In the genomic region with DNA sequence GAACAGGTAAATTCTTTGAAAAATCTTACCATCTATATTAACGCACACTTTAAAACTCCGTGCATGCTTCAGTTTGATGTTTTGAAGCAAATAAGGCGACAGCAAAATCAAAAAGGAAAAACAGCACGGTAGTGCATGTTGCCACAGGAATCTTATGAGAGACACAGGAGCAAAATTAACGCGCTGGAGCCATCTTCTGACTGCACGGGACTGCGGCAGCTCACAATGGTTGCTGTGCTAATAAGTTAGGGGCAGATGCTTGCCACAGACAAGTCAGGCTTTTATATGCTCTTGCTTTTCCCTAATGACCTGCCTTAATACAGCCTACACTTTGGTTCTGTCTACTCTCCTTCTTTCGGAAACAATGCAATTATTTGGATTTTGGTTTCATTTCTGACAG, we compare ENCODE assay signal across 8 mouse cellular contexts.
DNase-seq lines count a peak whose midpoint lies in the region; ATAC-seq and TF ChIP-seq lines count a peak whose summit lies in the region.

No protein-coding gene starts in this region.

- H3K4me2 ChIP-seq in liver, embryonic 11.5 days: no peak overlapping the region
- no peak overlapping the region for H3K4me2 ChIP-seq in embryonic facial prominence, embryonic 11.5 days (ENCODE audit: low read depth, low read length)
- no peak overlapping the region for H3K4me2 ChIP-seq in midbrain, postnatal 0 days (ENCODE audit: low read depth, low read length, poor library complexity, severe bottlenecking)
- H3K4me2 ChIP-seq in intestine, embryonic 16.5 days (ENCODE audit: low read depth, low read length): no peak overlapping the region

- no peaks in the 10 kb centered on the region for H3K79me2 ChIP-seq in liver, adult 2 months (ENCODE audit: control insufficient read depth, insufficient read depth, low read length)

- no peak overlapping the region for H3K4me3 ChIP-seq in liver, adult 2 months (ENCODE audit: insufficient read depth, low read depth, low read length)
- no peak overlapping the region for H3K4me3 ChIP-seq in liver, embryonic 11.5 days (ENCODE audit: low read depth, low read length)
- no peak overlapping the region for H3K4me3 ChIP-seq in embryonic facial prominence, embryonic 11.5 days (ENCODE audit: low read depth, low read length)
- H3K4me3 ChIP-seq in midbrain, postnatal 0 days (ENCODE audit: low read depth, low read length): no peak overlapping the region
- no peak overlapping the region for H3K4me3 ChIP-seq in intestine, embryonic 16.5 days (ENCODE audit: low read length)

- intact Hi-C loops in heart, postnatal 36 days (cut with DNase I): no loop called here

- peak; percentile 62 for DNase-seq in liver, adult 2 months (ENCODE audit: extremely low read depth, low read depth, low spot score)
- no peak for DNase-seq in liver, embryonic 11.5 days (ENCODE audit: low spot score)
- DNase-seq in embryonic facial prominence, embryonic 11.5 days (ENCODE audit: low spot score): peak; percentile 36
- DNase-seq in kidney, postnatal 14 days: peak; percentile 16
- DNase-seq in midbrain, postnatal 0 days (ENCODE audit: low spot score): peak; percentile 79
- no peak for DNase-seq in spleen, postnatal 4 days (ENCODE audit: low spot score in 2 of 2)
- no peak for DNase-seq in heart, postnatal 36 days

- ATAC-seq in liver, embryonic 11.5 days (replicated peaks; ENCODE audit: low FRiP score): no peak
- ATAC-seq in embryonic facial prominence, embryonic 11.5 days (replicated peaks; ENCODE audit: insufficient number of reproducible peaks, low FRiP score, low TSS enrichment, low read depth): no peak
- 0 out of 2 replicates have a peak, but pooled peaks have one; percentile 56 for ATAC-seq in midbrain, postnatal 0 days (ENCODE audit: low FRiP score)
- no peak for ATAC-seq in intestine, embryonic 16.5 days

- H3K9me3 ChIP-seq in liver, embryonic 11.5 days (ENCODE audit: control insufficient read depth, low read length): no peaks in the 10 kb centered on the region
- H3K9me3 ChIP-seq in embryonic facial prominence, embryonic 11.5 days (replicated peaks; ENCODE audit: control insufficient read depth, low read length): no peaks in the 10 kb centered on the region
- no peaks in the 10 kb centered on the region for H3K9me3 ChIP-seq in midbrain, postnatal 0 days (ENCODE audit: low read length)
- no peaks in the 10 kb centered on the region for H3K9me3 ChIP-seq in intestine, embryonic 16.5 days (ENCODE audit: control insufficient read depth, low read length)

- TF ChIP-seq CTCF in liver, adult 2 months (IDR thresholded peaks at IDR 0.05; ENCODE audit: low read depth, low read length): peak; percentile 75
- TF ChIP-seq CTCF in midbrain, postnatal 0 days (IDR thresholded peaks at IDR 0.05): peak; percentile 71

- no peaks in the 10 kb centered on the region; the same call in 1 of the 2 replicates for H3K4me1 ChIP-seq in liver, adult 2 months (ENCODE audit: control insufficient read depth, insufficient read depth, low read length)
- H3K4me1 ChIP-seq in liver, embryonic 11.5 days (replicated peaks; ENCODE audit: control insufficient read depth, insufficient read depth, low read length): no peaks in the 10 kb centered on the region
- no peaks in the 10 kb centered on the region for H3K4me1 ChIP-seq in embryonic facial prominence, embryonic 11.5 days (ENCODE audit: control insufficient read depth, insufficient read depth, low read length)
- H3K4me1 ChIP-seq in midbrain, postnatal 0 days (ENCODE audit: insufficient read depth, low read length): no peaks in the 10 kb centered on the region
- H3K4me1 ChIP-seq in intestine, embryonic 16.5 days (ENCODE audit: control insufficient read depth, insufficient read depth, low read length): no peaks in the 10 kb centered on the region

- WGBS in liver, adult 2 months: 63% methylated on average over 9 of the region's 9 CpGs
- 77% methylated on average over 9 of the region's 9 CpGs for whole genome bisulfite sequencing in liver, embryonic 11.5 days
- 66% methylated on average over 9 of the region's 9 CpGs for WGBS in embryonic facial prominence, embryonic 11.5 days
- 43% methylated on average over 9 of the region's 9 CpGs for WGBS in midbrain, postnatal 0 days
- WGBS in intestine, embryonic 16.5 days: 67% methylated on average over 9 of the region's 9 CpGs

- H3K9ac ChIP-seq in liver, adult 2 months (ENCODE audit: low read depth, low read length): no peak overlapping the region
- no peak overlapping the region for H3K9ac ChIP-seq in liver, embryonic 11.5 days (ENCODE audit: low read depth, low read length)
- no peak overlapping the region for H3K9ac ChIP-seq in embryonic facial prominence, embryonic 11.5 days (replicated peaks; ENCODE audit: low read length)
- no peak overlapping the region for H3K9ac ChIP-seq in midbrain, postnatal 0 days (replicated peaks; ENCODE audit: low read length, poor library complexity, severe bottlenecking)
- no peak overlapping the region for H3K9ac ChIP-seq in intestine, embryonic 16.5 days (ENCODE audit: low read depth, low read length)

- no peaks in the 10 kb centered on the region for H3K36me3 ChIP-seq in liver, adult 2 months (ENCODE audit: control insufficient read depth, insufficient read depth, low read length)
- no peaks in the 10 kb centered on the region for H3K36me3 ChIP-seq in liver, embryonic 11.5 days (ENCODE audit: control insufficient read depth, insufficient read depth, low read length)
- H3K36me3 ChIP-seq in embryonic facial prominence, embryonic 11.5 days (replicated peaks; ENCODE audit: control insufficient read depth, insufficient read depth, low read depth, low read length): no peaks in the 10 kb centered on the region
- H3K36me3 ChIP-seq in midbrain, postnatal 0 days (ENCODE audit: insufficient read depth, low read length): no peaks in the 10 kb centered on the region
- no peaks in the 10 kb centered on the region for H3K36me3 ChIP-seq in intestine, embryonic 16.5 days (ENCODE audit: control insufficient read depth, insufficient read depth, low read length)

- H3K27ac ChIP-seq in liver, adult 2 months (replicated peaks; ENCODE audit: insufficient read depth, low read depth, low read length): no peak overlapping the region
- H3K27ac ChIP-seq in liver, embryonic 11.5 days (ENCODE audit: low read depth, low read length): no peak overlapping the region
- no peak overlapping the region for H3K27ac ChIP-seq in embryonic facial prominence, embryonic 11.5 days (replicated peaks; ENCODE audit: low read depth, low read length)
- no peak overlapping the region for H3K27ac ChIP-seq in midbrain, postnatal 0 days (ENCODE audit: low read depth, low read length)
- no peak overlapping the region for H3K27ac ChIP-seq in intestine, embryonic 16.5 days (ENCODE audit: low read length)

- no peaks in the 10 kb centered on the region for H3K27me3 ChIP-seq in liver, adult 2 months (ENCODE audit: control insufficient read depth, insufficient read depth, low read length)
- H3K27me3 ChIP-seq in liver, embryonic 11.5 days (replicated peaks; ENCODE audit: control insufficient read depth, insufficient read depth, low read length): no peaks in the 10 kb centered on the region
- no peaks in the 10 kb centered on the region for H3K27me3 ChIP-seq in embryonic facial prominence, embryonic 11.5 days (ENCODE audit: control insufficient read depth, insufficient read depth, low read length)
- H3K27me3 ChIP-seq in midbrain, postnatal 0 days (ENCODE audit: insufficient read depth, low read length): no peaks in the 10 kb centered on the region
- no peaks in the 10 kb centered on the region for H3K27me3 ChIP-seq in intestine, embryonic 16.5 days (replicated peaks; ENCODE audit: control insufficient read depth, insufficient read depth, low read length)

- TF ChIP-seq POLR2A in liver, adult 2 months (IDR thresholded peaks at IDR 0.05; ENCODE audit: extremely low read depth, insufficient read depth, low read length): no peak

Comparison
In these comparisons a context has a peak if more than half of its experiments do, and no peak if none do; other contexts are left out.
1. DNase-seq: peak in liver, adult 2 months (single experiment), embryonic facial prominence, embryonic 11.5 days (single experiment), kidney, postnatal 14 days (single experiment) and midbrain, postnatal 0 days (single experiment); none in liver, embryonic 11.5 days (single experiment), spleen, postnatal 4 days (0 of 2) and heart, postnatal 36 days (0 of 2).